Mouse (Mus musculus): ENCODE results near the gene Gm21680. TPM values are rescaled to one million over a fixed set of nuclear protein-coding genes. Genes with fewer than 3 reads are reported as not detected.
"Not testable (repeated sequence)": the region's sequence is repeated elsewhere in the genome, so short reads cannot be mapped to it uniquely, and the experiment has no call there.

Gene Gm21680
- polyA plus RNA-seq (2015; fragmentation: Nextera tagmentation; extraction: Ambion mirVana): not detected in 2 replicates

DNA sequence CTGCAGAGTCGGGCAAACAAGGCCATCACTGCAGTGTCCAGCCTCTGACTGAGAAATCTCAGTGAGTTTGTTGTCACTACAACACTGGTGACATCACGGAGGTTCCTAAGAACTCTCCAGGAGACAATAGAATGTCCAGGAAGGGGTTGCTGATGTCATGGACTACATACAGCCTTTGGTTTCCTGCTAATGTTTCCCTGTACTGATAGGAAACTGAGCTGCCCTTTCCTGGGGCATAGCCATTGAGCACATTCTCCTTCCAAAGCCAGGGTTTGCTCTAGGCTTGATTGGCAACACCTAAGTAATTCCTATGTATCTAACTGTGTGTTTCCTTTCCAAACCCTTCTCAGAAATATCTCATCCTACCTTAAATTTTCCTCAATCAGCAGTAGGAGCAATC lies at the start of gene Gm21680:
Gene Gm21680 (minus strand): TSS at position 101 of the 400 bp plus-strand sequence.
- WGBS: no CpG with 5 or more reads among the region's 2 CpGs
- not testable (repeated sequence) for H3K4me2 ChIP-seq (replicated peaks; ENCODE audit: low read depth, low read length); ATAC-seq; H3K27me3 ChIP-seq (replicated peaks; ENCODE audit: insufficient read depth, low read length); H3K27ac ChIP-seq (ENCODE audit: low read length); DNase-seq (ENCODE audit: low spot score); H3K9ac ChIP-seq (replicated peaks; ENCODE audit: low read depth); H3K4me1 ChIP-seq (ENCODE audit: insufficient read depth, low read depth, low read length); H3K4me3 ChIP-seq (ENCODE audit: low read depth, low read length); H3K36me3 ChIP-seq (ENCODE audit: insufficient read depth, low read length); H3K9me3 ChIP-seq (ENCODE audit: low read length)

DNA sequence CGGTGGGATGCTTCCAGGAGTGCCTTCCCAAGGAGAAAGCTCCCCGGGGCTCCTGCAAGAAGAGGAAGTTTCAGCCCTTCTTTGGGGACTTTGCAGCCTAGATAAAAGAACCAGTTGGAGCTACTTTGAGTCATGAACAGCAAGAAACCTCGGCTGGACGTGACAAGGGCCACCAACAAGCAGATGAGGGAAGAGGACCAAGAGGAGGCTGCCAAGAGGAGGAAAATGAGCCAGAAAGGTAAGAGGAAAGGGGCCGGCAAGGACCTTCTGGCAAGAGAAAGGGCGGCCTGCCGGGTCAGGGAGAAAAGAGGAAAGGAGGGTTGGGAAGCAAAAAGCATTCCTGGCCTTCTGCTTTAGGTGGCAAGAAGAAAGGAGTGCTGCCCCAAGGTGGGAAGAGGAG lies 35.2 kb upstream of the Gm21680 start:
- H3K4me3 ChIP-seq (ENCODE audit: low read depth, low read length); DNase-seq (ENCODE audit: low spot score); H3K4me2 ChIP-seq (replicated peaks; ENCODE audit: low read depth, low read length); H3K9me3 ChIP-seq (ENCODE audit: low read length); H3K27ac ChIP-seq (ENCODE audit: low read length); H3K36me3 ChIP-seq (ENCODE audit: insufficient read depth, low read length); H3K9ac ChIP-seq (replicated peaks; ENCODE audit: low read depth); H3K27me3 ChIP-seq (replicated peaks; ENCODE audit: insufficient read depth, low read length); H3K4me1 ChIP-seq (ENCODE audit: insufficient read depth, low read depth, low read length); ATAC-seq: not testable (repeated sequence)
- 64% methylated on average over 6 of the region's 7 CpGs for WGBS

GRCm38 (mm10) chr5:26006937-26007695 lies 34.7 kb upstream of the Gm21680 start:
- H3K27ac ChIP-seq (ENCODE audit: low read length); H3K4me3 ChIP-seq (ENCODE audit: low read depth, low read length); H3K36me3 ChIP-seq (ENCODE audit: insufficient read depth, low read length); H3K4me2 ChIP-seq (replicated peaks; ENCODE audit: low read depth, low read length); H3K9ac ChIP-seq (replicated peaks; ENCODE audit: low read depth); H3K27me3 ChIP-seq (replicated peaks; ENCODE audit: insufficient read depth, low read length); H3K9me3 ChIP-seq (ENCODE audit: low read length); H3K4me1 ChIP-seq (ENCODE audit: insufficient read depth, low read depth, low read length): not testable (repeated sequence)
- peak; percentile 5 for DNase-seq (ENCODE audit: low spot score)
- WGBS: 15% methylated on average over 39 of the region's 45 CpGs
- peak; percentile 32; the same call in 1 of the 2 replicates for ATAC-seq

DNA sequence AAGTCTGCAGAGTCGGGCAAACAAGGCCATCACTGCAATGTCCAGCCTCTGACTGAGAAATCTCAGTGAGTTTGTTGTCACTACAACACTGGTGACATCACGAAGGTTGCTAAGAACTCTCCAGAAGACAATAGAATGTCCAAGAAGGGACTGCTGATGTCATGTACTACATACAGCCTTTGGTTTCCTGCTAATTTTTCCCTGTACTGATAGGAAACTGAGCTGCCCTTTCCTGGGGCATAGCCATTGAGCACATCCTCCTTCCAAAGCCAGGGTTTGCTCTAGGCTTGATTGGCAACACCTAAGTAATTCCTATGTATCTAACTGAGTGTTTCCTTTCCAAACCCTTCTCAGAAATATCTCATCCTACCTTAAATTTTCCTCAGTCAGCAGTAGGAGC lies 32.2 kb upstream of the Gm21680 start, which contains the start of gene Gm1979:
Gene Gm1979 (minus strand): TSS at position 101 of the 400 bp plus-strand sequence.
- H3K4me1 ChIP-seq (ENCODE audit: insufficient read depth, low read depth, low read length); H3K27me3 ChIP-seq (replicated peaks; ENCODE audit: insufficient read depth, low read length); H3K36me3 ChIP-seq (ENCODE audit: insufficient read depth, low read length); H3K27ac ChIP-seq (ENCODE audit: low read length); H3K4me3 ChIP-seq (ENCODE audit: low read depth, low read length); ATAC-seq; DNase-seq (ENCODE audit: low spot score); H3K9me3 ChIP-seq (ENCODE audit: low read length); H3K4me2 ChIP-seq (replicated peaks; ENCODE audit: low read depth, low read length); H3K9ac ChIP-seq (replicated peaks; ENCODE audit: low read depth): not testable (repeated sequence)
- 88% methylated on average over 1 of the region's 2 CpGs for WGBS

DNA sequence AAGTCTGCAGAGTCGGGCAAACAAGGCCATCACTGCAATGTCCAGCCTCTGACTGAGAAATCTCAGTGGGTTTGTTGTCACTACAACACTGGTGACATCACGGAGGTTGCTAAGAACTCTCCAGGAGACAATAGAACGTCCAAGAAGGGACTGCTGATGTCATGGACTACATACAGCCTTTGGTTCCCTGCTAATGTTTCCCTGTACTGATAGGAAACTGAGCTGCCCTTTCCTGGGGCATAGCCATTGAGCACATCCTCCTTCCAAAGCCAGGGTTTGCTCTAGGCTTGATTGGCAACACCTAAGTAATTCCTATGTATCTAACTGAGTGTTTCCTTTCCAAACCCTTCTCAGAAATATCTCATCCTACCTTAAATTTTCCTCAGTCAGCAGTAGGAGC lies 16.1 kb upstream of the Gm21680 start, which contains the start of gene Gm21698:
Gene Gm21698 (minus strand): TSS at position 101 of the 400 bp plus-strand sequence.
- DNase-seq (ENCODE audit: low spot score); ATAC-seq; H3K4me3 ChIP-seq (ENCODE audit: low read depth, low read length); H3K9me3 ChIP-seq (ENCODE audit: low read length); H3K36me3 ChIP-seq (ENCODE audit: insufficient read depth, low read length); H3K4me1 ChIP-seq (ENCODE audit: insufficient read depth, low read depth, low read length); H3K27ac ChIP-seq (ENCODE audit: low read length); H3K4me2 ChIP-seq (replicated peaks; ENCODE audit: low read depth, low read length); H3K9ac ChIP-seq (replicated peaks; ENCODE audit: low read depth); H3K27me3 ChIP-seq (replicated peaks; ENCODE audit: insufficient read depth, low read length): not testable (repeated sequence)
- no CpG with 5 or more reads among the region's 3 CpGs for WGBS

DNA sequence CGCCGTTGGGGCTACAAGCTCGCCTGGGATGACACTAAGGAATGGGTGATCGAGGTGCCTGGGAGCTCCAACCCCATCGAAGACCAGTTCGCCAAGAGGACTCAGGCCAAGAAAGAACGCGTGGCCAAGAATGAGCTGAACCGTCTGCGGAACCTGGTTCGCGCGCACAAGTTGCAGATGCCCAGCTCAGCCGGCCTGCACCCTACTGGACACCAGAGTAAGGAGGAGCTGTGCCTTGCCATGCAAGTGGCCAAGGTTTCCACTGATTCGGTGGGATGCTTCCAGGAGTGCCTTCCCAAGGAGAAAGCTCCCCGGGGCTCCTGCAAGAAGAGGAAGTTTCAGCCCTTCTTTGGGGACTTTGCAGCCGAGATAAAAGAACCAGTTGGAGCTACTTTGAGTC lies 15.4 kb downstream of the Gm21680 start:
- not testable (repeated sequence) for DNase-seq (ENCODE audit: low spot score); H3K27ac ChIP-seq (ENCODE audit: low read length); H3K27me3 ChIP-seq (replicated peaks; ENCODE audit: insufficient read depth, low read length); ATAC-seq; H3K36me3 ChIP-seq (ENCODE audit: insufficient read depth, low read length); H3K4me2 ChIP-seq (replicated peaks; ENCODE audit: low read depth, low read length); H3K9ac ChIP-seq (replicated peaks; ENCODE audit: low read depth); H3K9me3 ChIP-seq (ENCODE audit: low read length); H3K4me3 ChIP-seq (ENCODE audit: low read depth, low read length); H3K4me1 ChIP-seq (ENCODE audit: insufficient read depth, low read depth, low read length)
- 57% methylated on average over 16 of the region's 17 CpGs for WGBS

GRCm38 (mm10) chr5:25956611-25957010 lies 15.9 kb downstream of the Gm21680 start:
- DNase-seq (ENCODE audit: low spot score): peak; percentile 4
- H3K27ac ChIP-seq (ENCODE audit: low read length); H3K9ac ChIP-seq (replicated peaks; ENCODE audit: low read depth); H3K9me3 ChIP-seq (ENCODE audit: low read length); ATAC-seq; H3K4me3 ChIP-seq (ENCODE audit: low read depth, low read length); H3K27me3 ChIP-seq (replicated peaks; ENCODE audit: insufficient read depth, low read length); H3K36me3 ChIP-seq (ENCODE audit: insufficient read depth, low read length); H3K4me1 ChIP-seq (ENCODE audit: insufficient read depth, low read depth, low read length); H3K4me2 ChIP-seq (replicated peaks; ENCODE audit: low read depth, low read length): not testable (repeated sequence)
- WGBS: 29% methylated on average over 24 of the region's 32 CpGs

GRCm38 (mm10) chr5:25954317-25954716 lies 18.1 kb downstream of the Gm21680 start, which contains the start of gene Gm21671:
TSS of gene Gm21671 (minus strand) at chr5:25954417.
- not testable (repeated sequence) for H3K4me1 ChIP-seq (ENCODE audit: insufficient read depth, low read depth, low read length); H3K9me3 ChIP-seq (ENCODE audit: low read length); H3K4me2 ChIP-seq (replicated peaks; ENCODE audit: low read depth, low read length); H3K27ac ChIP-seq (ENCODE audit: low read length); ATAC-seq; H3K9ac ChIP-seq (replicated peaks; ENCODE audit: low read depth); DNase-seq (ENCODE audit: low spot score); H3K27me3 ChIP-seq (replicated peaks; ENCODE audit: insufficient read depth, low read length); H3K4me3 ChIP-seq (ENCODE audit: low read depth, low read length); H3K36me3 ChIP-seq (ENCODE audit: insufficient read depth, low read length)
- 64% methylated on average over 2 of the region's 2 CpGs for WGBS

DNA sequence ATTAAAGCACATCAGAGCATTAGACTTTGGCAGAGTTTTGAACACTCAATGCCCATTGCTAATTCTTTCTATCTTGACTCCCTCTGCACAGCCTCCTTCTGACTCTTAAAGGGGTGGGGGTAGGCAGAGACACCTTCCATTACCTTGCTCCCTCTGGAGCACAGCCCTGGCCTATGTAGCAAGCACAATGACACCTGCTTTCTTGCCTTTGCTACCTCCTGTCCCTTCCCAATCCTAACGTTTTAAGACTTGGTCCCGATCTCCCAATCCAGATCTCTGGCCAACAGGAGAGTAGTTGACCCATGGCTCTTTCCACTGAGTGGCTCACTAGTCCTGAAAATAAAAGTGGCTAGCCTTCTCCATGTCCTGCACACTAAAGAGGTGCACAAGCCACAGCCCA lies 27.1 kb downstream of the Gm21680 start:
- not testable (repeated sequence) for H3K4me1 ChIP-seq (ENCODE audit: insufficient read depth, low read depth, low read length); H3K4me3 ChIP-seq (ENCODE audit: low read depth, low read length); H3K27ac ChIP-seq (ENCODE audit: low read length); H3K9me3 ChIP-seq (ENCODE audit: low read length); H3K36me3 ChIP-seq (ENCODE audit: insufficient read depth, low read length); H3K27me3 ChIP-seq (replicated peaks; ENCODE audit: insufficient read depth, low read length); H3K4me2 ChIP-seq (replicated peaks; ENCODE audit: low read depth, low read length); ATAC-seq; H3K9ac ChIP-seq (replicated peaks; ENCODE audit: low read depth)
- 76% methylated on average over 2 of the region's 2 CpGs for WGBS
- peak; percentile 3 for DNase-seq (ENCODE audit: low spot score)
